Mouse (Mus musculus) lung, embryonic 15.5 days (tissue): ENCODE results near the gene Gm11111. TPM values are rescaled to one million over a fixed set of nuclear protein-coding genes. Genes with fewer than 3 reads are reported as not detected.

Experiments used
- polyA plus RNA-seq: library from polyadenylated mRNA; unstranded; fragments of >200 nt; fragmentation: Nextera tagmentation; extraction: Ambion mirVana; gene quantifications from 2 replicates; pipeline ENCODE4 v1.2.1, GENCODE M21; 2015

Gm11111 gene
- polyA plus RNA-seq, 1 experiment from 2014 or later: not detected

Other genes starting within 250 kb of the Gm11111 start
- gene Cfap299, start 223.4 kb upstream of the Gm11111 start, polyA plus RNA-seq: 3.0 and 4.6 TPM in 2 replicates